Mouse (Mus musculus): ENCODE measurements around the gene Tigar.

- TF ChIP-seq POLR2A (IDR thresholded peaks at IDR 0.05; ENCODE audit: borderline replicate concordance, extremely low read depth, low read depth, low read length) (peak; percentile 99), CTCF (IDR thresholded peaks at IDR 0.05; ENCODE audit: insufficient read depth, low read length) (no peak)
These were observed 41.6 kb upstream of the Tigar start for GRCm38 (mm10) chr6:127150663-127151564.

Data from lung, adult 2 months (tissue).